Mouse (Mus musculus): ENCODE data around the gene Tex36. TPM values are rescaled to one million over a fixed set of nuclear protein-coding genes. Genes with fewer than 3 reads are reported as not detected.

The Tex36 gene
- polyA plus RNA-seq, 1 experiment from 2014 or later: not detected

GRCm38 (mm10) chr7:133571927-133572326, 30.0 kb downstream of the Tex36 start:
- H3K4me3 ChIP-seq (ENCODE audit: low read depth, low read length): no peak overlapping the region
- H3K4me2 ChIP-seq (ENCODE audit: low read depth, low read length): no peak overlapping the region
- 21% methylated on average over 3 of the region's 3 CpGs for WGBS (ENCODE audit: insufficient replicate concordance)
- no peaks in the 10 kb centered on the region for H3K36me3 ChIP-seq (ENCODE audit: control insufficient read depth, insufficient read depth)
- no peaks in the 10 kb centered on the region for H3K27me3 ChIP-seq (ENCODE audit: control insufficient read depth, insufficient read depth, low read depth, low read length)
- no peaks in the 10 kb centered on the region for H3K9me3 ChIP-seq (replicated peaks; ENCODE audit: control insufficient read depth, low read length)
- H3K4me1 ChIP-seq (ENCODE audit: control insufficient read depth, low read depth, low read length): no peaks in the 10 kb centered on the region
- H3K27ac ChIP-seq (ENCODE audit: low read length): no peak overlapping the region
- ATAC-seq (ENCODE audit: low read depth): no peak
- no peak overlapping the region for H3K9ac ChIP-seq (ENCODE audit: low read depth, low read length)

DNA sequence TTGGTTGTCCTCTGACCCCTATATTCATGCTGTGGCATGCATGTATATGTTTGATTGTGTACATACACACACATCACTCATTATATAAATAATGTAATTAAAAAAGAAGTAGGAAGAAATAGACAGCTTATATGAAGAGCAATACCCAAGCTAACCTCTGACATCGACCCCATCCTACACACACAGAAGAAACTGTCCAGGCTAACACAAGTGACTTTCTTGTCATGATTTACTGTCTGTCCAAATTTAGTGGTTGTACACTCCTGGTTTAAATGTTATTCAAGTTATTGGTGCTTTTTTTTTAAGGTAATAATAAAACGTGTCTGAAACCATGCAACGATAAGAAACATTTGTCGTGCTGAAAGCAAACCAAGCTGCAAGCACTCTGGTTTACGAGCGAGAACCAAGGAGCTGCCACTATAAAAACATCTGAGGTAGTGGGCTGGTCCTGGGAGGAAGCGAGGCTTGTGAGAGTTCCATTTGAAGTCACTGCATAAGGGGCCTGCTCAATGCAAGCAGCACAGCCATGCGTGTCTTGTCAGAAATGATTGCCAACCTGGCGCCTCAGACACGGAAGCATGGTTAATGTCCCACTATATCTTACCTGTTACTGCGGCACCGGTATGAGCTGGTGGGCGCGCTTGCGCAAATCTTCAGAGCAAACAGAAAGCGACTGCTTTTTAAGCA, 32.6 kb downstream of the Tex36 start:
- Histone ChIP-seq H3K36me3 (ENCODE audit: control insufficient read depth, insufficient read depth) (no peaks in the 10 kb centered on the region), H3K4me2 (ENCODE audit: low read depth, low read length) (no peak overlapping the region), H3K9me3 (replicated peaks; ENCODE audit: control insufficient read depth, low read length) (no peaks in the 10 kb centered on the region), H3K4me1 (ENCODE audit: control insufficient read depth, low read depth, low read length) (no peaks in the 10 kb centered on the region; the same call in none of the 2 replicates), H3K4me3 (ENCODE audit: low read depth, low read length) (no peak overlapping the region), H3K27me3 (ENCODE audit: control insufficient read depth, insufficient read depth, low read depth, low read length) (no peaks in the 10 kb centered on the region), H3K9ac (ENCODE audit: low read depth, low read length) (no peak overlapping the region), H3K27ac (ENCODE audit: low read length) (no peak overlapping the region)
- no peak for ATAC-seq (ENCODE audit: low read depth)
- WGBS (ENCODE audit: insufficient replicate concordance): 75% methylated on average over 16 of the region's 16 CpGs

DNA sequence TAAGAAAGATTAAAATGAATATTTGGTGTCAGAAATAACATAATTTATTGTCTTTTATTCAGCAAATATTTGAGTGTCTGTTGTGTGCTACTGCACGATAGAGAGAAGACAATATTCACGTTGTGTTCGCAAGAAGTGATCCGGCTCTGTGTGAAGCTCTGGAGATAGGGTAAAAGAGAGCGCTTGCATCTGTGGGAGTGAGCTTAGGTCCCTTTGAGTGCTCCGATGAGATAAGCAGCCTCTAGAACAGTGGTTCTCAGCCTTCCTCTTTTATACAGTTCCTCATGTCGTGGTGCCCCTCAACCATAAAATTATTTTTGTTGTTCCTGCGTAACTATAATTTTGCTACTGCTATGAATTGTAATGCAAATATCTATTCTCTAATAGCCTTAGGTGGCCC, 37.4 kb downstream of the Tex36 start:
- H3K4me2 ChIP-seq (ENCODE audit: low read depth, low read length): no peak overlapping the region
- no peaks in the 10 kb centered on the region for H3K36me3 ChIP-seq (ENCODE audit: control insufficient read depth, insufficient read depth)
- no peak overlapping the region for H3K27ac ChIP-seq (ENCODE audit: low read length)
- H3K27me3 ChIP-seq (ENCODE audit: control insufficient read depth, insufficient read depth, low read depth, low read length): no peaks in the 10 kb centered on the region
- no peak overlapping the region for H3K9ac ChIP-seq (ENCODE audit: low read depth, low read length)
- H3K4me3 ChIP-seq (ENCODE audit: low read depth, low read length): no peak overlapping the region
- peak; percentile 77 for ATAC-seq (ENCODE audit: low read depth)
- no peaks in the 10 kb centered on the region for H3K9me3 ChIP-seq (replicated peaks; ENCODE audit: control insufficient read depth, low read length)
- 19% methylated on average over 8 of the region's 8 CpGs for whole genome bisulfite sequencing (ENCODE audit: insufficient replicate concordance)
- peaks cover 14% of the 10 kb centered on the region for H3K4me1 ChIP-seq (ENCODE audit: control insufficient read depth, low read depth, low read length)

DNA sequence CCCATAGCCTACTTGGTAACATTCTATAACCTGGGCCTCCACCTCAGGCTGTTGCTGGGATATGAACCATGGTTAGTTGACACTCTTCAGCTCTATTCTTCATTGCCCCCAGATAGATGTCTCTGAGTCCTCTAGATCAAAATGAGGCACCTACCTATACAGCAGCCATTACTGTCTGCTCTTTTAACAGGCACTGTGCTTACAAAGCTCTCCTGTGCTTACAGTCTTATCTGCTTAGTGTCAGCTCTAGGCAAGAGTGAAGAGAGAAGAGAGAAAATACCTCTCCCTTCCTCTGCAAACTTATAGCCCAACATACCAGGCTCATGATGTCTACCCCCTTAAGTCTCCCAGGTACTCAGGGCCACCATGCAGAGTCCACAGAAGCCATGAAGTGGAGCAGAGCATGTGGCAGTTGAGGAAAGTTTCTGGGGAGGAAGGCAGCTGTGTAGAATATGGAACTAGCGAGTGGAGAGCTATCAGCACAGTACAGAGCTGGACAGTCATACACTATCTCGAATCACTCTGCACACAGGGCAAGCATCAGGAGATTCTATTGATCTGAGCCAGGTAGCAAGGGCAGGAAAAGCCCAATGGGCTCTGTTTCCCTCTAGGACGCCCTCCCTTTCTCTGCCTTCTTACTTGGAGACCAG, 38.7 kb downstream of the Tex36 start:
- Histone ChIP-seq H3K27ac (ENCODE audit: low read length) (peak overlapping the region; percentile 83), H3K27me3 (ENCODE audit: control insufficient read depth, insufficient read depth, low read depth, low read length) (no peaks in the 10 kb centered on the region), H3K9me3 (replicated peaks; ENCODE audit: control insufficient read depth, low read length) (no peaks in the 10 kb centered on the region), H3K4me2 (ENCODE audit: low read depth, low read length) (peak overlapping the region; percentile 26), H3K4me3 (ENCODE audit: low read depth, low read length) (no peak overlapping the region), H3K9ac (ENCODE audit: low read depth, low read length) (0 out of 2 replicates have a peak overlapping the region, but pooled peaks have one; percentile 5), H3K4me1 (ENCODE audit: control insufficient read depth, low read depth, low read length) (peaks cover 14% of the 10 kb centered on the region), H3K36me3 (ENCODE audit: control insufficient read depth, insufficient read depth) (no peaks in the 10 kb centered on the region)
- peak; percentile 97 for ATAC-seq (ENCODE audit: low read depth)
- WGBS (ENCODE audit: insufficient replicate concordance): 19% methylated on average over 3 of the region's 3 CpGs

- no peak for ATAC-seq (ENCODE audit: low read depth)
- 53% methylated on average over 8 of the region's 8 CpGs for WGBS (ENCODE audit: insufficient replicate concordance)
- Histone ChIP-seq H3K27ac (ENCODE audit: low read length) (no peak overlapping the region), H3K9me3 (replicated peaks; ENCODE audit: control insufficient read depth, low read length) (no peaks in the 10 kb centered on the region), H3K4me3 (ENCODE audit: low read depth, low read length) (no peak overlapping the region), H3K36me3 (ENCODE audit: control insufficient read depth, insufficient read depth) (no peaks in the 10 kb centered on the region), H3K9ac (ENCODE audit: low read depth, low read length) (no peak overlapping the region), H3K4me2 (ENCODE audit: low read depth, low read length) (no peak overlapping the region), H3K27me3 (ENCODE audit: control insufficient read depth, insufficient read depth, low read depth, low read length) (no peaks in the 10 kb centered on the region), H3K4me1 (ENCODE audit: control insufficient read depth, low read depth, low read length) (peaks cover 12% of the 10 kb centered on the region)
These were observed 46.0 kb downstream of the Tex36 start for GRCm38 (mm10) chr7:133555786-133556492.

- H3K27ac ChIP-seq (ENCODE audit: low read length): no peak overlapping the region
- no peaks in the 10 kb centered on the region for H3K36me3 ChIP-seq (ENCODE audit: control insufficient read depth, insufficient read depth)
- peak; percentile 90 for ATAC-seq (ENCODE audit: low read depth)
- H3K9ac ChIP-seq (ENCODE audit: low read depth, low read length): no peak overlapping the region
- H3K4me2 ChIP-seq (ENCODE audit: low read depth, low read length): no peak overlapping the region
- 34% methylated on average over 7 of the region's 7 CpGs for WGBS (ENCODE audit: insufficient replicate concordance)
- no peaks in the 10 kb centered on the region for H3K9me3 ChIP-seq (replicated peaks; ENCODE audit: control insufficient read depth, low read length)
- H3K27me3 ChIP-seq (ENCODE audit: control insufficient read depth, insufficient read depth, low read depth, low read length): no peaks in the 10 kb centered on the region
- H3K4me1 ChIP-seq (ENCODE audit: control insufficient read depth, low read depth, low read length): peaks cover 12% of the 10 kb centered on the region
- no peak overlapping the region for H3K4me3 ChIP-seq (ENCODE audit: low read depth, low read length)
These were observed 49.5 kb downstream of the Tex36 start for GRCm38 (mm10) chr7:133552306-133552991.

DNA sequence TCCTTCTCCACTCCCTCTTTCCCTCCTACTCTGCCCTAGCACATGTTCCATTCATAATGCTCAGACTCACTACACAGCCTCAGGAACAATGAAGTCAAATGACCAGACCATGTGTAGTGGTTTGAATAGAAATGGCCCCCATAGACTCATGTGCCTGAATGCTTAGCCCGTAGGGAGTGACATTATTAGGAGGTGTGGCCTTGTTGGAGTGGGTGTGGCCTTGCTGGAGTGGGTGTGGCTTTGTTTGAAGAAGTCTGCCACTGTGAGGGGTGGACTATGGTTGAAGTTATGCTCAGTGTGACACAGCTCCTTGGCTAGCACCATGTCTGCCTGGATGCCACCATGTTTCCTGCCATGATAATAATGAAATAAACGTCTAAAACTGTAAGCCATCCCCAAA, 51.0 kb downstream of the Tex36 start:
- no peaks in the 10 kb centered on the region for H3K9me3 ChIP-seq (replicated peaks; ENCODE audit: control insufficient read depth, low read length)
- no peak overlapping the region for H3K27ac ChIP-seq (ENCODE audit: low read length)
- H3K4me2 ChIP-seq (ENCODE audit: low read depth, low read length): no peak overlapping the region
- H3K4me3 ChIP-seq (ENCODE audit: low read depth, low read length): no peak overlapping the region
- peak; percentile 54 for ATAC-seq (ENCODE audit: low read depth)
- peaks cover 12% of the 10 kb centered on the region for H3K4me1 ChIP-seq (ENCODE audit: control insufficient read depth, low read depth, low read length)
- WGBS (ENCODE audit: insufficient replicate concordance): 49% methylated on average over 2 of the region's 2 CpGs
- no peaks in the 10 kb centered on the region for H3K36me3 ChIP-seq (ENCODE audit: control insufficient read depth, insufficient read depth)
- H3K27me3 ChIP-seq (ENCODE audit: control insufficient read depth, insufficient read depth, low read depth, low read length): no peaks in the 10 kb centered on the region
- H3K9ac ChIP-seq (ENCODE audit: low read depth, low read length): no peak overlapping the region

DNA sequence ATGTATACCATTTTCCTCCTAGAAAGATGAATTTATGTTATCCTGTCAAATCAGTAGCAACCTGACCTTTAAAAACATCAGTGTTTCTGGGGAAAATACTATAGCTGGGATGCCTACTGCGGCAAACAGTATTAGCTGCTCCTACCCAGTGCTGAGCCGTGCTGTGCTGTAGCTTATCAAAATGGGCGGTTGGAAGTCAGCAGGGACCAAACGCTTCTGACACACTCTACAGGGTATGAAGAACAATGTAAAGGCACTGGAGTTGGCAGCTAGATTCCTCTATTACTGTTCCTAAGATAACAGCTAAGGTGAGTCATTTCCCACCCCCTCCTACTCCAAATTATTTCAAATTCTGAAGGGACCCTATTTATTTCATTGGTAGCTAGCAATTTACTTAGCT, 53.5 kb downstream of the Tex36 start:
- Histone ChIP-seq H3K4me3 (ENCODE audit: low read depth, low read length) (no peak overlapping the region), H3K9me3 (replicated peaks; ENCODE audit: control insufficient read depth, low read length) (no peaks in the 10 kb centered on the region), H3K27ac (ENCODE audit: low read length) (no peak overlapping the region), H3K4me2 (ENCODE audit: low read depth, low read length) (no peak overlapping the region), H3K36me3 (ENCODE audit: control insufficient read depth, insufficient read depth) (no peaks in the 10 kb centered on the region), H3K4me1 (ENCODE audit: control insufficient read depth, low read depth, low read length) (peaks cover 12% of the 10 kb centered on the region), H3K27me3 (ENCODE audit: control insufficient read depth, insufficient read depth, low read depth, low read length) (no peaks in the 10 kb centered on the region), H3K9ac (ENCODE audit: low read depth, low read length) (no peak overlapping the region)
- 61% methylated on average over 4 of the region's 4 CpGs for WGBS (ENCODE audit: insufficient replicate concordance)
- no peak for ATAC-seq (ENCODE audit: low read depth)

Data from liver, embryonic 16.5 days (tissue).